ENCODE assay signal across 19 mouse cellular contexts in genomic region chr2:180262891-180263290, GRCm38 (mm10). TPM values are rescaled to one million over a fixed set of nuclear protein-coding genes. Genes with fewer than 3 reads are reported as not detected.
DNase-seq lines count a peak whose midpoint lies in the region; ATAC-seq and TF ChIP-seq lines count a peak whose summit lies in the region.
"Had no signal": no experiment of that assay in that cellular context is flagged by ENCODE, and none has a peak within 500 bp of the region (broad histone marks: within the 10 kb centered on the region; RNA-seq: fewer than 3 reads in every experiment).

No protein-coding gene starts in this region.

- no peak for ATAC-seq in intestine, embryonic 15.5 days
- no peak for ATAC-seq in intestine, postnatal 0 days
- no peak for ATAC-seq in lung, embryonic 15.5 days (ENCODE audit: borderline replicate concordance, extremely low read depth, low FRiP score, low TSS enrichment)
- ATAC-seq in stomach, embryonic 15.5 days (ENCODE audit: insufficient read depth, low FRiP score, low read depth): no peak
- ATAC-seq: hindbrain, embryonic 16.5 days; Patski had no signal

- H3K27me3 ChIP-seq in intestine, embryonic 15.5 days (replicated peaks): no peaks in the 10 kb centered on the region
- H3K27me3 ChIP-seq in intestine, postnatal 0 days (replicated peaks; ENCODE audit: control insufficient read depth, insufficient read depth, low read length): no peaks in the 10 kb centered on the region
- H3K27me3 ChIP-seq in lung, embryonic 15.5 days: no peaks in the 10 kb centered on the region
- no peaks in the 10 kb centered on the region for H3K27me3 ChIP-seq in stomach, embryonic 15.5 days (replicated peaks)
- H3K27me3 ChIP-seq: embryonic facial prominence, embryonic 15.5 days; forebrain, embryonic 12.5 days; liver, embryonic 15.5 days; Patski had no signal

- no peak overlapping the region for H3K4me3 ChIP-seq in intestine, embryonic 15.5 days (replicated peaks)
- H3K4me3 ChIP-seq in intestine, postnatal 0 days (ENCODE audit: low read depth, low read length): no peak overlapping the region
- H3K4me3 ChIP-seq in lung, embryonic 15.5 days: no peak overlapping the region
- H3K4me3 ChIP-seq in stomach, embryonic 15.5 days (replicated peaks): no peak overlapping the region
- H3K4me3 ChIP-seq: embryonic facial prominence, embryonic 15.5 days; forebrain, embryonic 12.5 days; liver, embryonic 15.5 days had no signal

- peaks cover 35% of the 10 kb centered on the region for H3K36me3 ChIP-seq in intestine, embryonic 15.5 days
- peaks cover 74% of the 10 kb centered on the region for H3K36me3 ChIP-seq in intestine, postnatal 0 days (ENCODE audit: control insufficient read depth, insufficient read depth)
- peaks cover 64% of the 10 kb centered on the region for H3K36me3 ChIP-seq in lung, embryonic 15.5 days
- peaks cover 43% of the 10 kb centered on the region for H3K36me3 ChIP-seq in stomach, embryonic 15.5 days

- H3K4me2 ChIP-seq in intestine, embryonic 15.5 days (replicated peaks): no peak overlapping the region
- H3K4me2 ChIP-seq in intestine, postnatal 0 days (replicated peaks; ENCODE audit: low read depth): no peak overlapping the region
- no peak overlapping the region for H3K4me2 ChIP-seq in lung, embryonic 15.5 days
- H3K4me2 ChIP-seq in stomach, embryonic 15.5 days: no peak overlapping the region
- H3K4me2 ChIP-seq: embryonic facial prominence, embryonic 15.5 days; forebrain, embryonic 12.5 days; liver, embryonic 15.5 days had no signal

- H3K27ac ChIP-seq in intestine, embryonic 15.5 days: 0 out of 2 replicates have a peak overlapping the region, but pooled peaks have one; percentile 27
- no peak overlapping the region; the same call in 1 of the 2 replicates for H3K27ac ChIP-seq in intestine, postnatal 0 days (ENCODE audit: low read depth, low read length)
- peak overlapping the region; percentile 43; the same call in 1 of the 2 replicates for H3K27ac ChIP-seq in lung, embryonic 15.5 days
- 0 out of 2 replicates have a peak overlapping the region, but pooled peaks have one; percentile 46 for H3K27ac ChIP-seq in stomach, embryonic 15.5 days
- H3K27ac ChIP-seq: embryonic facial prominence, embryonic 15.5 days; forebrain, embryonic 12.5 days; liver, embryonic 15.5 days had no signal

- peak; percentile 92 for DNase-seq in heart, adult 11 months
- no peak for DNase-seq in heart, adult 8-10 months (ENCODE audit: low spot score)
- DNase-seq in lung, postnatal 10 days: no peak
- no peak for DNase-seq in adipocyte (ENCODE audit: low spot score)
- DNase-seq: B cell, adult 2 months; cerebellum, adult 2 months; layer of hippocampus, postnatal 36 days; midbrain, embryonic 14.5 days had no signal

- WGBS in intestine, embryonic 15.5 days: 86% methylated on average over 10 of the region's 10 CpGs
- 82% methylated on average over 10 of the region's 10 CpGs for WGBS in intestine, postnatal 0 days
- 84% methylated on average over 10 of the region's 10 CpGs for WGBS in lung, embryonic 15.5 days
- 87% methylated on average over 10 of the region's 10 CpGs for WGBS in stomach, embryonic 15.5 days

- TF ChIP-seq CTCF in intestine, postnatal 0 days (IDR thresholded peaks at IDR 0.05; ENCODE audit: low read depth): no peak

- H3K4me1 ChIP-seq in intestine, embryonic 15.5 days (replicated peaks): 0 out of 2 replicates have a peak, but pooled peaks cover 4% of the 10 kb centered on the region
- H3K4me1 ChIP-seq in intestine, postnatal 0 days (replicated peaks; ENCODE audit: control insufficient read depth, insufficient read depth, low read length): 0 out of 2 replicates have a peak, but pooled peaks cover 5% of the 10 kb centered on the region
- H3K4me1 ChIP-seq in lung, embryonic 15.5 days: peaks cover 12% of the 10 kb centered on the region
- peaks cover 6% of the 10 kb centered on the region for H3K4me1 ChIP-seq in stomach, embryonic 15.5 days

- no peak overlapping the region for H3K9ac ChIP-seq in intestine, embryonic 15.5 days
- H3K9ac ChIP-seq in intestine, postnatal 0 days (ENCODE audit: low read depth, low read length): no peak overlapping the region
- no peak overlapping the region for H3K9ac ChIP-seq in lung, embryonic 15.5 days
- H3K9ac ChIP-seq in stomach, embryonic 15.5 days: no peak overlapping the region
- H3K9ac ChIP-seq: embryonic facial prominence, embryonic 15.5 days; forebrain, embryonic 12.5 days; liver, embryonic 15.5 days had no signal

- H3K9me3 ChIP-seq in intestine, embryonic 15.5 days: no peaks in the 10 kb centered on the region
- H3K9me3 ChIP-seq in intestine, postnatal 0 days (ENCODE audit: control insufficient read depth): no peaks in the 10 kb centered on the region
- H3K9me3 ChIP-seq in lung, embryonic 15.5 days: no peaks in the 10 kb centered on the region
- H3K9me3 ChIP-seq in stomach, embryonic 15.5 days: no peaks in the 10 kb centered on the region
- H3K9me3 ChIP-seq: embryonic facial prominence, embryonic 15.5 days; forebrain, embryonic 12.5 days; liver, embryonic 15.5 days had no signal

RNA-seq across cellular contexts. Expression of gene Rps21, which starts 5.7 kb away (rescaled TPM):
- 100 to 1,000 TPM; 452 to 674 (median 565) TPM for total RNA-seq in heart, adult 8-10 months (2022)
- 577 and 672 TPM in 2 replicates for polyA plus RNA-seq in intestine, embryonic 15.5 days (2015; fragmentation: Nextera tagmentation; extraction: Ambion mirVana)
- 442 and 454 TPM in 2 replicates for polyA plus RNA-seq in intestine, postnatal 0 days (2015; fragmentation: Nextera tagmentation; extraction: Ambion mirVana)
- 477 and 524 TPM in 2 replicates for polyA plus RNA-seq in lung, embryonic 15.5 days (2015; fragmentation: Nextera tagmentation; extraction: Ambion mirVana)
- 516 and 531 TPM in 2 replicates for polyA plus RNA-seq in stomach, embryonic 15.5 days (2015; fragmentation: Nextera tagmentation; extraction: Ambion mirVana)

RNA-seq across cellular contexts. Expression of gene Cables2, which starts 10.4 kb away (rescaled TPM):
- total RNA-seq in heart, adult 8-10 months (2022): 10 to 100 TPM; 12.1 to 14.1 (median 12.6) TPM
- polyA plus RNA-seq in intestine, embryonic 15.5 days (2015; fragmentation: Nextera tagmentation; extraction: Ambion mirVana): 11.4 and 12.7 TPM in 2 replicates
- polyA plus RNA-seq in intestine, postnatal 0 days (2015; fragmentation: Nextera tagmentation; extraction: Ambion mirVana): 8.2 and 8.4 TPM in 2 replicates
- 14.1 and 16.5 TPM in 2 replicates for polyA plus RNA-seq in lung, embryonic 15.5 days (2015; fragmentation: Nextera tagmentation; extraction: Ambion mirVana)
- 14.5 and 15.2 TPM in 2 replicates for polyA plus RNA-seq in stomach, embryonic 15.5 days (2015; fragmentation: Nextera tagmentation; extraction: Ambion mirVana)

RNA-seq across cellular contexts. Expression of gene Rbbp8nl, which starts 26.8 kb away (rescaled TPM):
- not detected for total RNA-seq in heart, adult 8-10 months (2022)
- 2.8 and 3.8 TPM in 2 replicates for polyA plus RNA-seq in intestine, embryonic 15.5 days (2015; fragmentation: Nextera tagmentation; extraction: Ambion mirVana)
- polyA plus RNA-seq in intestine, postnatal 0 days (2015; fragmentation: Nextera tagmentation; extraction: Ambion mirVana): 0.18 and 0.25 TPM in 2 replicates
- polyA plus RNA-seq in lung, embryonic 15.5 days (2015; fragmentation: Nextera tagmentation; extraction: Ambion mirVana): 2.3 and 3.1 TPM in 2 replicates
- polyA plus RNA-seq in stomach, embryonic 15.5 days (2015; fragmentation: Nextera tagmentation; extraction: Ambion mirVana): 3.1 and 3.4 TPM in 2 replicates
- total RNA-seq: common myeloid progenitor, adult 5-6 weeks; layer of hippocampus, postnatal 36 days had no signal
- polyA plus RNA-seq: cerebellum, adult 2 months; hindbrain, embryonic 16.5 days; liver, embryonic 15.5 days; midbrain, embryonic 14.5 days; Patski; spleen, adult 2 months had no signal

RNA-seq across cellular contexts. Expression of gene Lama5, which starts 37.2 kb away (rescaled TPM):
- 100 to 1,000 TPM in 1 of 4 experiments, 10 to 100 TPM in 3; 78.1 to 110 (median 93.3) TPM for total RNA-seq in heart, adult 8-10 months (2022)
- polyA plus RNA-seq in intestine, embryonic 15.5 days (2015; fragmentation: Nextera tagmentation; extraction: Ambion mirVana): 30.9 and 37.8 TPM in 2 replicates
- polyA plus RNA-seq in intestine, postnatal 0 days (2015; fragmentation: Nextera tagmentation; extraction: Ambion mirVana): 19.8 and 23.5 TPM in 2 replicates
- polyA plus RNA-seq in lung, embryonic 15.5 days (2015; fragmentation: Nextera tagmentation; extraction: Ambion mirVana): 79.0 and 83.2 TPM in 2 replicates
- 45.6 and 47.5 TPM in 2 replicates for polyA plus RNA-seq in stomach, embryonic 15.5 days (2015; fragmentation: Nextera tagmentation; extraction: Ambion mirVana)
